Mouse (Mus musculus) retina, postnatal 7 days (tissue): ENCODE measurements around the gene Tgfb1i1.

Experiments
- DNase-seq: peaks from one replicate; pipeline ENCODE4 v3.0.0-alpha.2; 2012; ENCODE audit warnings: low read depth, low spot score

Tgfb1i1 gene

DNA sequence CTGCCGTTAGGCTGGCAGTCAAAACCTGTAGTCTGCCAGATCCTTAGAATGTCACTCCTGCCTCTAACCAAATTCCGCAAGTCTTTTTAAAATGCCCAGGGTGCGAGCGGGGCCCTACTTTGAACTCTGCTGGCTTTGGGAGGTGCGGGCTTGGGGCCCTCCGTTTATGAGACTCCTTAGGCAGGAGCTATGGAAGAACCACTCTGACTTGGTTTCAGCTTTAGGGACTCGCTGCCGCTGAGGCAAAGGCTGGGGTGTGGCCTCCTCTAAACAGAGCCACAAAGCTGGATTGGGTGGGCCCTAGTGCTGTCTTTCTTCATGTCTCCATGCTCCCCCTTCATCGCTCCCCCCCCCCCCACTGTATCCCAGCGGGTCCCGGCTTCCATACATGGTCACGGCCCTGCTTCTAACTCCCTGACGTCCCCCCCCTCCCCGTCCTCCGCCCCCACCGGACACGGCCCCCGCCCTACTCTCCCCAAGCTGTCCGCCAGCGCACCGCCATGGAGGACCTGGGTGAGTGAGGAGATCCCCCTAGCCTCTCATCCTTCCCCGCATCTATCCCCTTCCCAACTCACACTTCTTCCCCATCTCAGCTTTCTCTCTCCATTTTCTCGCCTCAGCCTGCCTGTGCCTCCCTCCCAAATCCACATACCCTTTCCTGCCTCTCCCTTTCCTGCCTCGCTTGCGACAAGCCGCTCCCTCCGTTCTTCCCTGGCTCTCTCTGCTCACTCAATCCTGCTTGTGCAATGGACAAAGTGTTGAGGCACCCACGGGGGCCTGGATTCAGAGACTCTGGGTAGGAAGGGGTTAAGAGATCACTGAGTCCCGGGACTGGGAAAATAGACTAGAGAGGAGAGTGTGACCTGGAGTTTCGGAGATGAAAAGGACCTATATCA is at the start of gene Tgfb1i1:
Tgfb1i1 (plus strand) TSS at position 317 of the 896 bp plus-strand sequence.
- DNase-seq = no peak

DNA sequence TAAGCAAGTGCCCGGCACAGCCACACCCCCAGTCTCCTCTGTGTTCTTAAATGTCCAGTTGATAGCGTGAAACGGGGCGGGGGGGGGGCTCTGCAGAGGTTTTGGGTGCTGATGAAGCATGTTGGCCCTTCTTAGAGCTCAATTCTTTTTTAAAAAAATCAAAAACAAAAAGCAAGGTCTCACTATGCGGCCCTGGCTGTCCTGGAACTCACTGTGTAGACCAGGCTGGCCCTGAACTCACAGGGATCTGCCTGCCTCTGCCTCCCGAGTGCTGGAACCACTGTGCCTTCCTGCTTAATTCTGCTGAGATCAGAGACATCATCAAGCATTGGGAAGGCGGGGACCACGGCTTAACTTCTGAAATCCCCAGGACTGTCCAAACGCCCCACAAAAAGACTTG is 45.0 kb upstream of the Tgfb1i1 start:
- no peak for DNase-seq

DNA sequence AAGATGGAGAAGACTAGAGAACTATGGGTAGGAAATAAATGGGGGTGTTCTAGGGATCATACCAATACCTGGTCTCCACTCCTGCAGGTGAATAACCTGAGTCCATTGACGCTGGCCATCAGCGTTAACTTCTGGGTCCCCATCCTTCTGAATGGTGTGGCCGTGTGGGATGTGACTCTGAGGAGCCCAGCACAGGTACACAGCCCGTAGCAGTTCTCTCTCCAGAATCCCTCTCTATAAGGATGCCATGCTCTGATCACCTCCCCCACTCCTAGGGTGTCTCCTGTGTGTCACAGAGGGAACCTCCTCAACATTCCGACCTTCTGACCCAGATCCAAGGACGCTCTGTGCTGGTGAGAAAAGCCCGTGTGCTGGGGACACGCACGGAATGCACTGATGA is 43.5 kb upstream of the Tgfb1i1 start:
- DNase-seq = no peak

DNA sequence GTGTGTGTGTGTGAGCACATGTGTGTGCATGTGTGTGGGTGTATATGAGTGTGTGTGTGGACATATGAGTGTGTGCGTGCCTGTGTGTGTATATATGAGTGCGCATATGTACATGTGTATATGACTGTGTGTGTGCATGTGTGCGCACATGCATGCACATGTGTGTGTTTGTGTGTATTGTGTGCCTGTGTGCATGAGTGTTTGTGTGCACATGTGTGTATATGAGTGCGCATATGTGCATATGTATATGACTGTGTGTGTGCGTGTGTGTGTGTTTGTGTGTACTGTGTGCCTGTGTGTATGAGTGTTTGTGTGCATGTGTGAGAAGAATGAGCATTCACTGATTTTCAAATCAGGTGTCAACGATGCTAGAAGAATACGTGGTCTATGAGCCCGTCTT is 42.4 kb upstream of the Tgfb1i1 start:
- DNase-seq = no peak

DNA sequence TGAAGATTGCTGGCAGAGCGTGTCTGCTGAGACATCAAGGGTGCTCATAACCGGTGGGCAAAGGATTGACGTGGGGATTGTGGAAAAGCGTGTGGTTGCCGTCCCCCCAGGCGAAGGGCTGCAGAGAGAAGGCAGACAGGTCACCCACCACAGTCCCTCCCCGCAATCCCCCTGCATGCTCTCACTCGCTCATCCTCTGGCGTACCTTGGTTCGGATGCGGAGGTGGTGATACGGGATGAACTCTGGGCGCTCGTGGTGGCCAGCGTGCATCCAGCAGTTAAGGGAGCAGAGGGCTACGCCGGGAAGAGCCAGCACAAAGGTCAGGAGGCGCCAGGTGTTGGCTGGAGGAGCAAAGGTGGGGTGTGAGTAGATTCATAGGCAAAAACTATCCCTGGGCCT is 40.9 kb upstream of the Tgfb1i1 start:
- no peak for DNase-seq

DNA sequence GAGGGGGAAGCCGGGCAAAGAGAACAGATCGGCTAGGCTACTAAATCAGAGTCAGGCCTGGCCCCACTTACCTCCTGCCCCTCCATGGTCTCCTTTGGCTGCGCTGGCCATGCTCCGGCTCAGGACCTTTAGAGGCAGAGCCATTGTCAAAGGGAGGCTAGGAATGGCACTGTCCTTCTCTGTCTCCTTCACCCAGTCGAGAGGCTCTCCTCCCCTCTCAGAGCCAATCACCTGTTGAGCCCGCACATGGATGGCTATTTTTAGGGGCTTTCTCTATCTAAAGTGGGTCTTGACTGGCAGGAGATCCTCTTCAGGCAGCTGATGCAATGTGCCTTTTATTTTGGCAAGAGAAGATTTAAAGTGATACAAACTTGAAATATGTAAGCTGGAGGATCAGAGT is 40.5 kb upstream of the Tgfb1i1 start, which contains the start of gene Cox6a2:
Cox6a2 (minus strand) TSS at position 236 of the 400 bp plus-strand sequence.
- no peak for DNase-seq

DNA sequence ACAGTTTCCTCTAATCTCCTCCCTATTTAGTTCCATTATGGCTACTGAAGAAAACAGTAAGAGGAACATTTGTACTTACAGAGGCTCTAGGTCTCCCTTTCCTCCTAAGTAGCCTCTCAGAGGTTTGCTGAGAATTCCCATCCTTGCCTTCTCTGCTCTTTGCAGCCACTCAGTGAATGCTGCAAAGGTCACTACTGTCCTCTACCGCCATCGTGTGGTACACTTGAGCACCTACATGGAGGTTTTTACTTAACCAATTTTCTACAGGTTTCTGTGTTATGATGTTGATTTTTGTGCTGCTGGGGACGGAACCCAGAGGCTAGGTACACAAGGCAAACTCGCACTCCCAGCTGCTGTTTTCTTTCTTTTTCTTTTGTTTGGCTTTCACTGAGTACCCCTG is 38.4 kb upstream of the Tgfb1i1 start:
- DNase-seq = peak; percentile 59

DNA sequence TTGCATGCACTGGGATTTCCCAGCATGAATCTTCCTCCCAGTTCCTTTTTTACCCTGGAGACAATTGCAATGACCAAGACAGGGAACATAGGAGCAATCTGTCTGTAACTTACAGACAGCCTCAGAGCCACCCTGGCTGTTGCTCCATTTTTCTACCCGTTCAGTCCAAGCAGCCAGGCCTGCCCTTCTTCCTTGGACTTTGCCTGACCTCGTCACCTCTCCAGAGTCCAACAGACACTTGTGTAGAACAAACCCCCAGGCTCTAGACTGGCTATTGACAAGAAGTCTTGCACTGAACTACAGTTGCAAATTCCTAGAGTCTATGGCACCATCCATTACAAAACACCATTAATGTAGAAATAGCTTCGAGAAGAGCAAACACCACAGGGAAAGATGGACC is 36.8 kb upstream of the Tgfb1i1 start:
- no peak for DNase-seq

DNA sequence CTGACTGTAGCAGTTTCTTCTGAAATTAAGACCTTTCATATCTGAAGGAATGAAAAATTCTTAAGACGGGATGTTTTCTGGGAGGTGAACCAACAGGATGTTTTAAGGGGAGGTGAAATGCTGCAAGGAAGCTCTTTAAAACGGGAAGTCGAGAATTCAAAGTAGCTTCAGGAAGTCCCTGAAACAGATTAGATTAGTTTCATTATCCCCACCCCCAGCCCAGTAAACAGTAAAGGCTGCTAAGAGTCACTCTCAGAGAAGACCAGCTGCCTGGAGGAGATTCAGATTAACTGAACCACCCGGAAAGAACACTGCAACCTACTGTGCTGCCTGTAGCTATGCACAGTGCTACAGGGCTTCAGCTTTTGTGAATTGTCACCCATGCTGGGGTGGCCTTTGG is 26.7 kb upstream of the Tgfb1i1 start:
- no peak for DNase-seq

DNA sequence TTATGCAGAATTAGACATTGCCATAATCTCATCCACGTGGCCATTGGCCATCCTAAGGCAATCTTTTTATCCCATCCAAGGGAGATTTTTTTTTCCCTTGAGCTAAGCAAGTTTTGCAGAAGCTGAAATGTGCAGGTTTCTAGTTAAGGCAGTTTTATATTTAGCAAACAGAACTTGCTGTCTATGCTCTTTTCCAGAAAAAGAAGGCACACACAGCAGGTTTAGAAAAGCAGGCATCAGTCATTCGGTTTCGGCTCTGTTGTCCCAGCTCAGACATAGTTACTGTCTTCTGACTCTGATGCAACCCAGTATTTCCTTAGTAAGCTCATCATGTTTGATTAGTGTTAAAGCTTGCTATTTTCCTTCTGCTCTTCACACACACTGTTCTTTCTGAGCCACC is 25.7 kb upstream of the Tgfb1i1 start:
- no peak for DNase-seq

DNA sequence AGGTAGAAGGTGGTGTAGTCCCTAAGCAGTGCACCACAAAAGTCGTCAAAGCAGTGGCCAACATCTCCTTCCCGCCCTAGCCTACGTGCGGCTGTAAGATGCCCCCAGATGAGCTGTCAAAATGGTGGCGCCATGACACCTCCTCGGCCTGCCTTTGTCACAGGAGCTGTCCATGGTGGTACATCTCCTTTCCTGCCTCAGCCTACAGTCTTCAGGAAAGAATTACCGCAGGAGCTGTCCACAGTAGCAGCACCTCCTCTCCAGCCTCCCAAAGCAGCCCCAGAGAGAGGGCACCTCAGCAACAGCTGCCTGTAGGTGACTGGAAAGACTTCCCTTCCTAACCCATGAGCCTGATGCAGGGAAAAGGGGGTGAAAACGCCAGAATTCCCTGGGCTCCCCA is 14.9 kb upstream of the Tgfb1i1 start:
- DNase-seq = no peak

DNA sequence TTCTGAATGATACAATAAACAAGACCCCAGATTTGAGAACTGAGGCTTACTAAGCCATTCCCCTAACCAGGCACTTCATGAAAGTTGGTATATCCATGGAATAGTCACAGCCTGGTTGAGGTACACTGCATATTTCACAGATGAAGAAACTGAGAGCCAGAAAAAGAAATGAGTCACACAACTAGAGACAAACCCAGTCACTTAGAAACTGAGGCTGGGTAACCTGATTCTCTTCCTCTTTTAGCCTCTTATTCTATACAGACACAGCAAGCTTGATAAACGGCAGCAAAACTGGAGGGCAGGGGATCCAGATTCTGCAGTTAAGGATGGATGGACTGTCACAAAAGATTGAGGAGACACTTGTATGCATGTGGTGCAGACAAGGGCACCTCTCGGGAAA is 11.8 kb upstream of the Tgfb1i1 start:
- DNase-seq = no peak

DNA sequence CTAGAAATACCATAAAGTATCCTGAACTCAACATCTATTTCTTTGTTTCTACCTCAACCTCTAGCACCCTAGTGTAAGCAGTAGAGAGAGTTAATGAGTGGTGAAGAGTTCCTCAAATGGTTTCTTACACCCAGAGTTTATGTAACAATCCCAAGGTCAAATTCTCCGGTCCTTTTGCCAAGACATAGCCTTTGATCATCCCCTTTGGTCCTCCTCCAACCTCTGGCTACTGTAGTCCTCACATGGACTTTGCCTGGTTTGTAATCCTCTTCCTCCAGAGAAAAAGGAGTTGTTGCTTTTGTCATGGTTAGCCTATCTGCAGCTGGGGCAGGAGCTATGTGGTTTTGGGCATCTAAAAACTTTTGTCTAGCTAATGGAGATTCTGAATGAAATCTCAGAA is 11.1 kb upstream of the Tgfb1i1 start:
- DNase-seq = no peak

DNA sequence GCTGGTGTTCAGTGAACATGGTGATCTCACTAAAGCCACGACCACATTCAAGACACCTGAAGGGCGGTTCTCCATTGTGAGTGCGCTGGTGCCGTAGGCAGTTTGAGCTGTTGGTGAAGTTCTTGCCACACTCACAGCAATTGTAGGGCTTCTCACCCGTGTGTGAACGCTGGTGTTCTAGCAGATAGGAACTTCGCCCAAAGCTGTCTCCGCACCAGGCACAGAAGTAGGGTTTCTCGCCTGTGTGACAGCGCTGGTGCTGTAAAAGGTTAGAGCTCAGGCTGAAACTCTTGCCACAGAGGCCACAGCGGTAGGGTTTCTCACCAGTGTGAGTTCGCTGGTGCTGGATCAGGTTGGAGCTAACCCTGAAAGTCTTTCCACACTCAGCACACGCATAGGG is 10.2 kb upstream of the Tgfb1i1 start:
- DNase-seq = no peak

DNA sequence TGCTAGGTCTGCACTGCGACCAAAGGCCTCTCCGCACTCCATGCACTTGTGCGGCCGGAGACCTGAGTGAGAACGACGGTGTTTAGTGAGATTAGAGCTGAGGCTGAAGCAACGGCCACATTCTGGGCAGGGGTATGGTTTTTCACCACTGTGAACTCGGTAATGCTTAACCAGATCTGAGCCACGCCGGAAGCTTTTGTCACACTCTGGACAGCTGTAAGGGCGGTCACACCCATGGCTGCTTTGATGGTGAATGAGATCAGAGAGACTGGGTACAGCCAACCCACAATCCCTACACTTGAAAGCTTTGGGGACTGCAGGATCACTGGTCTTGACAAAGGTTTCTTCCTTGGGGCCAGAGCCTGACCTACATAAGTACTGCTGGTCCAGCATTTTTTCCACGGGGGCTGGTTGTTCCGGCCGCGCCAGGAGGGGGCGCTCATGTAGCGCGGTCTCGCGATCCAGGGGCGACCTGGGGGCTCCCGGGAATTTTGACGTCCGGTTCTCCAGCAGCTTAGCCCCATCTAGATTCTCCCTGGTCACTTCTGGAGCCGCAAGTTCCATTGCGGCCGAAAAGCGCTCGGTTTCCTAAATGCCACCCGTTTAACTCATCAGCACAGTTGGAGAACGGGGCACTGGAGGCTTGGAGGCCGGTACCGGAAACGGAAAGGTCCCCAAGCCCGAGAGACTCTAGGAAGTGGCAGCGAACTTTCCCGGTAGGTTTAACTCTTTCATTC is 9.6 kb upstream of the Tgfb1i1 start, which contains the start of gene Armc5:
Armc5 (plus strand) TSS at position 487 of the 737 bp plus-strand sequence.
- DNase-seq = peak; percentile 70

DNA sequence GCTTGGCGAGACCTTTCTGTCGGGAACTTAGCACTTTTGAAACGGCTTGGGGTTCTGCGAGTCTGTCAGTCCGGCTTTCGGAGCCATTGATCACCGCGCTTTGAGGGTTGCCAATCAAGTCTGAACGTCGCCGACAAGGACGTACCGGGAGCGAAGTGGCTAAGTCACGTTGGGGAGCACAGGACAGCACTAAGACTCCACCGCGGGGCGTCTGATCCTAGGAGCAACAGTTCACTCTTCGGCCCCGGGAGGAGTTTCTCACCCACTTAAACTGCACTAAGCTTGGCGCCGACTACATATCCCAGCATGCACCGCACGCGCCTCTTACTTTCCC is 9.1 kb upstream of the Tgfb1i1 start:
- DNase-seq = no peak

DNA sequence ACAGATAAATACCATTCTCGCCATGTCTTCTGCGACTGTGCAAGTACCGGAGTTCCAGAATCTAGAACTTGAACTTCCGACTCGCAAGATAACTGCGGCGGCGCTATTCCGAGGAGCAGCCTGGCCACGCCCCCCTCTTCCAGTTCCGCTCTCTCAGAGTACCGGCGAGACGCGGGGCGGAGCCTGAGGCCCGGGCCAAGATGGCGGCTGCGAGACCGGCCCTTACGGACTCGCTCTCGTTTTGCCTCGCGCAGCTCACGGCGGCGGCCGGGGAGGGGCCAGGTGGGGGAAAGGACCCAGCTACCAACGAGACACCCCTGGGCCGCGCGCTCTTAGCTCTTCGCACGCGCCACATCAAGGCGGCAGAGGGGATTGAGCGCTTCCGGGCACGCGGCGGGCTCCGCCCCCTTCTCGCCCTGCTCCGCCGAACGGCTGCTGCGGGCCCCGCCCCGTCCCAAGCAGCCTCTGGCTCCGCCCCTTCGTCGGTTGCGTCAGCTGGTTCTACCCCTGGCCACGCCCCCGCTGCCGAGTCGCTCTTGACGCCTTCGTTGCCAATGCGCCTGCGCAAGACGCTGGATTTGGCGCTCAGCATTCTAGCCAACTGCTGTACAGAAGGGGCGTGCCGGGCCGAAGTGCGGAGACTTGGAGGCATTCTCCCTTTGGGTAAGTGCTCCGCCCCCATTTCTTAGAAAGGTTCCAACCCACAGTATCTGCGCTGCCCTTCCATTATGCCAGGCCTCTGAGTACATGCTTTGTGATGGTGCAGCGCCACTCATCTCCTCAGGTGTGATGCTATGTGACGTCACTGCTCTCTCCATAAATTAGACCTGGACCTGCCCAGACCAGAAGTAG is 8.5 kb upstream of the Tgfb1i1 start, which contains the start of gene 9130023H24Rik:
9130023H24Rik (minus strand) TSS at position 105 of the 852 bp plus-strand sequence.
- DNase-seq = peak; percentile 99

DNA sequence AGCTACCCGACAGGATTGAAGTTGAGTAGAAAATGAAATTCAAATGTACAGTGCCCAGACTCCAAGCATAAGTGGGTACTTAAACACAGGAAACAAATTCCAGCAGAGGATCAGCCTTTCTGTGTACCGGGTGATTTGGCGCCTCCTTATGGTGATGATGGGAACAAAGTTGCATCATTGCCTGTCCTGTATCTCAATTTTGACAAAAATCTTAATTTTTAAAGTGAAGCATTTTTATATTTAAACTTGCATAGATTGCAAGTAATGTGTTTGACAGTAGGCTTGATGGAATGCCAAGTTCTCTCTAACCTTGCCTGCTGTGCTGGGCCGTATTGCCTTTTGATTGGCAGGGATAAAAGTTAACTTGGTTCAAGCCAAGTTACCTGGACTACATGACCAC is 7.6 kb upstream of the Tgfb1i1 start:
- no peak for DNase-seq

DNA sequence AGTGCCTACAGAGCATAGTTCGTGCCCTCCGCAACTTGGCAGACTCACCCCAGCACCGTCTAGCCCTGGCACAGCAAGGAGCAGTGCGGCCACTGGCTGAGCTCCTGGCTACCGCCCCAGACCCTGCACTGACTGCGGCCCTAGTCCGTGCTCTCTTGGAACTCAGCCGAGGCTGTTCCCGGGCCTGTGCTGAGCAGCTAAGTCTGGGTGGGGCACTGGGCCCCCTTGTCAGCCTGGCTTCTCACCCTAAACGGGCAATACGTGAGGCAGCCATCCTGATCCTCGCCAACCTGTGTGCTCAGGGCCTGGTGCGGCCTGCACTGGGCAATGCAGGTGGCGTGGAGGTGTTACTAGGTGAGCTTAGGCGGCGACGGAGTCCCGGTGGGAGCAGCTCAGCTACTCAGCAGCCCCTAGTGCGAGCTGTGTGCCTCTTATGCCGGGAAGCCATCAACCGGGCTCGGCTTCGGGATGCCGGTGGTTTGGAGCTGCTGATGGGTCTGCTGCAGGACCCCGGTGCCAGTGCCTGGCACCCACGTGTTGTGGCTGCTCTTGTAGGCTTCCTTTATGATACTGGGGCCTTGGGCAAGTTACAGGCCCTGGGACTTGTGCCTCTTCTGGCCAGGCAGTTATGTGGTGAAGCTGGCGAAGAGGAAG is 6.4 kb upstream of the Tgfb1i1 start:
- DNase-seq = no peak

DNA sequence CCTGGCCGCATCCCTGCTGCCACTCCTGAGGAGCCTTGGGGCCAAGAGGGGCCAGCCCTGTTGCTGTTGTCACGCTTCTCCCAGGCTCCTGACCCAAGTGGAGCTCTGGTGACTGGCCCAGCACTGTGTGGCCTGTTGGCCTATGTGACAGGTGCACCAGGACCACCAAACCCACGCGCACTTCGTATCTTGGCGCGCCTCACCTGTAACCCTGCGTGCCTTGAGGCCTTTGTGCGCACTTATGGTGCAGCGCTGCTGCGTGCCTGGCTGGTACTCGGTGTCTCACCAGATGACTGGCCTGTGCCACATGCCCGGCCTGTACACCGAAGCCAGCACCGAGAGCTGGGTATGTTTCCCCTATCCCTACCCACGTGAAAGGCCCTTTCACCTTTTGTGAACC is 4.3 kb upstream of the Tgfb1i1 start:
- no peak for DNase-seq

DNA sequence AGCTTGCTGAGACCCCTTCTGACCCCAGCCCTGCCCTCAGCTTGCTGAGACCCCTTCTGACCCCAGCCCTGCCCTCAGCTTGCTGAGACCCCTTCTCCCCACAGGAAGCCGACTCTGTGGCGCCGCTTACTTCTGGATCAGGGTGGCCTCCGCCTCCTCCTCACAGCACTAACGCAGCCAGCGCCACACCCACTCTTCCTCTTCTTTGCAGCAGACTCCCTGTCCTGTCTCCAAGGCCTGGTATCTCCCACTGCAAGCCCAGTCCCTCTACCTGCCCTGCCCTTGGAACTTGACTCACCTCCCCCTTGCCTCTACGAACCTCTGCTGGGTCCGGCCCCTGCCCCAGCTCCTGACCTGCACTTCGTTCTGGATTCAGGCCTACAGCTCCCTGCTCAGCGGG is 2.7 kb upstream of the Tgfb1i1 start:
- no peak for DNase-seq
